Mouse (Mus musculus): Measurements from ENCODE around the gene Gan.

DNA sequence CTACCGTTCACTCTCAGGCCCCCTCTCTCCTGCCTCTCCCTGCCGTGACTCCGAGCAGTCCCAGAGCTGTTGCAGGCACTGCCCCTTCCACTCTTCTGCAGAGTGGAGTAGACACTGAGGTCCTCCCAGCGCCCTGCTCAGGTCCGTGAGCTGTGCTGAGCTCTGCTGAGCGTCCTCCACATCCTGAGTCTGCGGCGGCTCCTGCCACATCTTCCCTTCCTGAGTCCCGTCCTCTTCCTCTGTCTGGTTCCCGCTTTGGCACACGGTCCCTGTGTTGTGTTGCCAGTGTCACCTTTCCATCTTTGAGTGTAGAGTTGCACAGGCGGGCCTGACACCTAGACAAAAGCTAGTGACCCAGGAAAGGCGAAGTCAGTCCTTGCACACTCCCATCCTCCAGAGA is 42.4 kb downstream of the Gan start:
- TF ChIP-seq CTCF (IDR thresholded peaks at IDR 0.05; ENCODE audit: borderline replicate concordance, extremely low read depth, insufficient read depth, insufficient read length) (no peak), POLR2A (IDR thresholded peaks at IDR 0.05; ENCODE audit: borderline replicate concordance, extremely low read depth, insufficient read depth, insufficient read length, poor library complexity, severe bottlenecking) (no peak)

Measured in brain, embryonic 14.5 days (tissue).